Mouse (Mus musculus) small intestine, adult 2 months (tissue): ENCODE data around the gene E2f6.

Source experiments
- CTCF ChIP-seq: fragments of 200-500 bp; IDR thresholded peaks from 2 replicates; pipeline ENCODE4 v1.5.1; 2012; ENCODE audit warnings: low read depth, mild to moderate bottlenecking, control low read depth, inconsistent platforms, low read length, moderate library complexity, mixed read lengths; ENCODE audit not compliant: insufficient replicate concordance, insufficient read length; ENCODE audit errors: extremely low read depth
- POLR2A ChIP-seq: fragments of 200-500 bp; IDR thresholded peaks from 2 replicates; pipeline ENCODE4 v1.6.1; 2012; ENCODE audit warnings: low read depth, mild to moderate bottlenecking, control low read depth, inconsistent platforms, low read length, moderate library complexity

- TF ChIP-seq POLR2A (no peak), CTCF (no peak)
Measured at GRCm38 (mm10) chr12:16869091-16869778, 58.5 kb downstream of the E2f6 start.
